In the genomic region with DNA sequence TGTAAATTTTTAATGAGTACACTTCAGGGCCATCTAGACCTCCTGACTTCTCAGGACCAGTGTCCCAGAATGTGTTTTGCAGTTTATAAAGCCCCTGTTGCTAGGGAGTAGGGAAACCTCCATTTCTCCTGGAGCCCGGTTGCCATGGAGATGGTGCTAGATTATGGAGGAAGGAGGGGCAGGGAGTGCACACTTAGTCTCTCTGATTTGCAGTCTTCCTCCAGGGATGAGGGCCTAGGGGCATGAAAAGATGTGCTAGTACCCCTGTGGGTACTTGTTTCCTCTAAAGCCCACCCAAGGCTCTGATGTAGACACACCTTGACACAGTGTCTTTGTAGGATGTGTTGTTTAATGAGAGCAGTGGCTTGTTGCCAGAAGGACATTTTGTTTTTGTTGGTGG, we compare ENCODE assay signal across 11 mouse cellular contexts.
DNase-seq lines count a peak whose midpoint lies in the region; ATAC-seq and TF ChIP-seq lines count a peak whose summit lies in the region.
"Had no signal": no experiment of that assay in that cellular context is flagged by ENCODE, and none has a peak within 500 bp of the region (broad histone marks: within the 10 kb centered on the region; RNA-seq: fewer than 3 reads in every experiment).

No protein-coding gene starts in this region.

- H3K27me3 ChIP-seq in embryonic facial prominence, embryonic 12.5 days, result no peaks in the 10 kb centered on the region
- H3K27me3 ChIP-seq in neural tube, embryonic 11.5 days (ENCODE audit: control insufficient read depth, insufficient read depth, low read length), result no peaks in the 10 kb centered on the region
- H3K27me3 ChIP-seq: liver, embryonic 15.5 days had no signal

- no peak for TF ChIP-seq CTCF in brain, embryonic 14.5 days (IDR thresholded peaks at IDR 0.05; ENCODE audit: borderline replicate concordance, extremely low read depth, insufficient read depth, insufficient read length)

- H3K9me3 ChIP-seq in embryonic facial prominence, embryonic 12.5 days, result no peaks in the 10 kb centered on the region
- no peaks in the 10 kb centered on the region for H3K9me3 ChIP-seq in neural tube, embryonic 11.5 days (ENCODE audit: control insufficient read depth, low read length)
- H3K9me3 ChIP-seq: liver, embryonic 15.5 days had no signal

- no peak overlapping the region for H3K4me3 ChIP-seq in embryonic facial prominence, embryonic 12.5 days
- no peak overlapping the region for H3K4me3 ChIP-seq in neural tube, embryonic 11.5 days (ENCODE audit: low read depth, low read length)
- H3K4me3 ChIP-seq: liver, embryonic 15.5 days had no signal

- WGBS in embryonic facial prominence, embryonic 12.5 days, result 86% methylated on average over 1 of the region's 1 CpGs
- WGBS in neural tube, embryonic 11.5 days, result 55% methylated on average over 1 of the region's 1 CpGs

- DNase-seq in brain, embryonic 14.5 days (ENCODE audit: low read depth), result peak; percentile 92
- DNase-seq in layer of hippocampus, adult 18-20 months (ENCODE audit: low spot score in 2 of 2), result peak; percentile 60 to 83
- peak; percentile 68 for DNase-seq in neural tube, embryonic 11.5 days (ENCODE audit: low spot score)
- no peak for DNase-seq in cerebellum, adult 11-12 months
- DNase-seq in adrenal gland, postnatal 10 days, result no peak
- DNase-seq: gastrocnemius, postnatal 14 days had no signal

- H3K9ac ChIP-seq in embryonic facial prominence, embryonic 12.5 days, result no peak overlapping the region
- no peak overlapping the region for H3K9ac ChIP-seq in neural tube, embryonic 11.5 days (ENCODE audit: low read length)
- H3K9ac ChIP-seq: liver, embryonic 15.5 days had no signal

- H3K36me3 ChIP-seq in embryonic facial prominence, embryonic 12.5 days, result no peaks in the 10 kb centered on the region
- no peaks in the 10 kb centered on the region for H3K36me3 ChIP-seq in neural tube, embryonic 11.5 days (ENCODE audit: control insufficient read depth, insufficient read depth, low read length)
- H3K36me3 ChIP-seq: liver, embryonic 15.5 days had no signal

- TF ChIP-seq POLR2A in brain, embryonic 14.5 days (IDR thresholded peaks at IDR 0.05; ENCODE audit: borderline replicate concordance, extremely low read depth, insufficient read depth, insufficient read length, poor library complexity, severe bottlenecking), result no peak

- peak; percentile 60; the same call in 1 of the 2 replicates for ATAC-seq in embryonic facial prominence, embryonic 12.5 days (ENCODE audit: insufficient number of reproducible peaks, insufficient read depth, low FRiP score, low TSS enrichment)
- ATAC-seq in neural tube, embryonic 11.5 days (ENCODE audit: insufficient read depth, low FRiP score, low TSS enrichment), result peak; percentile 80
- ATAC-seq in megakaryocyte progenitor cell, adult 5-6 weeks (replicated peaks; ENCODE audit: poor library complexity), result no peak
- ATAC-seq in erythroid progenitor cell, adult 5-6 weeks (replicated peaks; ENCODE audit: low FRiP score, poor library complexity, severe bottlenecking), result no peak
- ATAC-seq: intestine, embryonic 16.5 days had no signal

- H3K4me1 ChIP-seq in embryonic facial prominence, embryonic 12.5 days, result no peaks in the 10 kb centered on the region
- no peaks in the 10 kb centered on the region; the same call in 1 of the 2 replicates for H3K4me1 ChIP-seq in neural tube, embryonic 11.5 days (ENCODE audit: control insufficient read depth, insufficient read depth, low read length)
- H3K4me1 ChIP-seq: liver, embryonic 15.5 days had no signal

- no peak overlapping the region for H3K27ac ChIP-seq in embryonic facial prominence, embryonic 12.5 days
- H3K27ac ChIP-seq in neural tube, embryonic 11.5 days (ENCODE audit: low read depth, low read length), result no peak overlapping the region
- H3K27ac ChIP-seq: liver, embryonic 15.5 days had no signal

- no peak overlapping the region for H3K4me2 ChIP-seq in embryonic facial prominence, embryonic 12.5 days (replicated peaks)
- no peak overlapping the region for H3K4me2 ChIP-seq in neural tube, embryonic 11.5 days (ENCODE audit: low read depth)
- H3K4me2 ChIP-seq: liver, embryonic 15.5 days had no signal

Comparison
In these comparisons a context has a peak if more than half of its experiments do, and no peak if none do; other contexts are left out.
1. DNase-seq: peak in brain, embryonic 14.5 days (single experiment), layer of hippocampus, adult 18-20 months (2 of 2) and neural tube, embryonic 11.5 days (single experiment); none in cerebellum, adult 11-12 months (single experiment) and adrenal gland, postnatal 10 days (single experiment).
2. ATAC-seq: peak in embryonic facial prominence, embryonic 12.5 days (single experiment) and neural tube, embryonic 11.5 days (single experiment); none in megakaryocyte progenitor cell, adult 5-6 weeks (single experiment) and erythroid progenitor cell, adult 5-6 weeks (single experiment).